Mouse (Mus musculus): ENCODE measurements around the gene Plin4.

Gene Plin4

GRCm38 (mm10) chr17:56057381-56058120, 52.1 kb downstream of the Plin4 start:
- DNase-seq (ENCODE audit: low read depth, low spot score): no peak

- DNase-seq (ENCODE audit: low read depth, low spot score): no peak
Observed at GRCm38 (mm10) chr17:56055945-56056678, 53.5 kb downstream of the Plin4 start.

- DNase-seq (ENCODE audit: low read depth, low spot score): no peak
Observed at GRCm38 (mm10) chr17:56054938-56055337, 54.7 kb downstream of the Plin4 start.

GRCm38 (mm10) chr17:56051369-56051768, 58.2 kb downstream of the Plin4 start:
- no peak for DNase-seq (ENCODE audit: low read depth, low spot score)

Data from 3T3-L1 (cell line).